Mouse (Mus musculus): ENCODE data around the gene 1810062G17Rik. TPM values are rescaled to one million over a fixed set of nuclear protein-coding genes. Genes with fewer than 3 reads are reported as not detected.

The 1810062G17Rik gene
- total RNA-seq, 1 experiment, result 1.3 TPM

- Histone ChIP-seq H3K9ac (ENCODE audit: insufficient read depth, low read depth, low read length, poor library complexity, severe bottlenecking) (no peak overlapping the region), H3K27ac (ENCODE audit: insufficient read depth, low read depth, low read length, poor library complexity, severe bottlenecking) (no peak overlapping the region), H3K36me3 (ENCODE audit: control insufficient read depth, insufficient read depth, low read length, poor library complexity, severe bottlenecking) (no peaks in the 10 kb centered on the region), H3K9me3 (ENCODE audit: control insufficient read depth, insufficient read depth, low read depth, low read length) (no peaks in the 10 kb centered on the region), H3K4me3 (ENCODE audit: insufficient read depth in 1 of 2, low read depth in 1 of 2, low read length in 2 of 2, poor library complexity in 1 of 2, severe bottlenecking in 1 of 2) (no peak overlapping the region), H3K4me1 (ENCODE audit: control insufficient read depth in 2 of 2, insufficient read depth in 2 of 2, low read length in 2 of 2, poor library complexity in 1 of 2) (peaks cover 2 to 4% of the 10 kb centered on the region in 2 experiments; a peak in 2 of 4 replicates)
- in situ Hi-C loops (cut with MboI; ENCODE audit: low sequenced_read_pairs in 2 of 2, unreplicated experiment in 2 of 2), result no loop called here
- TF ChIP-seq MAFK (IDR thresholded peaks at IDR 0.05; ENCODE audit: insufficient read depth, low read depth, low read length) (no peak), ZNF384 (IDR thresholded peaks at IDR 0.05; ENCODE audit: low read depth, low read length) (no peak), CHD2 (IDR thresholded peaks at IDR 0.05; ENCODE audit: low read depth, low read length) (no peak), ZC3H11A (IDR thresholded peaks at IDR 0.05; ENCODE audit: borderline replicate concordance, low read depth, low read length) (no peak), HCFC1 (IDR thresholded peaks at IDR 0.05; ENCODE audit: borderline replicate concordance, insufficient read depth, low read length) (no peak)
- no peak for DNase-seq (ENCODE audit: low read depth, low spot score)
These were observed 6.9 kb upstream of the 1810062G17Rik start for GRCm38 (mm10) chr3:36468871-36469270.

- H3K4me3 ChIP-seq (ENCODE audit: insufficient read depth in 1 of 2, low read depth in 1 of 2, low read length in 2 of 2, poor library complexity in 1 of 2, severe bottlenecking in 1 of 2), result no peak overlapping the region
- H3K9me3 ChIP-seq (ENCODE audit: control insufficient read depth, insufficient read depth, low read depth, low read length), result no peaks in the 10 kb centered on the region
- no peak for TF ChIP-seq HCFC1 (IDR thresholded peaks at IDR 0.05; ENCODE audit: borderline replicate concordance, insufficient read depth, low read length)
- no peak for TF ChIP-seq MAFK (IDR thresholded peaks at IDR 0.05; ENCODE audit: insufficient read depth, low read depth, low read length)
- TF ChIP-seq ZNF384 (IDR thresholded peaks at IDR 0.05; ENCODE audit: low read depth, low read length), result no peak
- no peak for TF ChIP-seq CHD2 (IDR thresholded peaks at IDR 0.05; ENCODE audit: low read depth, low read length)
- TF ChIP-seq ZC3H11A (IDR thresholded peaks at IDR 0.05; ENCODE audit: borderline replicate concordance, low read depth, low read length), result no peak
- in situ Hi-C loops (cut with MboI; ENCODE audit: low sequenced_read_pairs in 2 of 2, unreplicated experiment in 2 of 2), result no loop called here
- no peak overlapping the region for H3K9ac ChIP-seq (ENCODE audit: insufficient read depth, low read depth, low read length, poor library complexity, severe bottlenecking)
- no peak for DNase-seq (ENCODE audit: low read depth, low spot score)
- H3K36me3 ChIP-seq (ENCODE audit: control insufficient read depth, insufficient read depth, low read length, poor library complexity, severe bottlenecking), result no peaks in the 10 kb centered on the region
- H3K27ac ChIP-seq (ENCODE audit: insufficient read depth, low read depth, low read length, poor library complexity, severe bottlenecking), result no peak overlapping the region
- H3K4me1 ChIP-seq (ENCODE audit: control insufficient read depth in 2 of 2, insufficient read depth in 2 of 2, low read length in 2 of 2, poor library complexity in 1 of 2), result peaks cover 0 to 6% of the 10 kb centered on the region in 2 experiments; a peak in 2 of 4 replicates
These were observed 3.9 kb upstream of the 1810062G17Rik start for GRCm38 (mm10) chr3:36471856-36472255.

- no peaks in the 10 kb centered on the region for H3K9me3 ChIP-seq (ENCODE audit: control insufficient read depth, insufficient read depth, low read depth, low read length)
- DNase-seq (ENCODE audit: low read depth, low spot score), result no peak
- H3K27ac ChIP-seq (ENCODE audit: insufficient read depth, low read depth, low read length, poor library complexity, severe bottlenecking), result no peak overlapping the region
- in situ Hi-C loops (cut with MboI; ENCODE audit: low sequenced_read_pairs in 2 of 2, unreplicated experiment in 2 of 2), result no loop called here
- no peak overlapping the region for H3K9ac ChIP-seq (ENCODE audit: insufficient read depth, low read depth, low read length, poor library complexity, severe bottlenecking)
- H3K36me3 ChIP-seq (ENCODE audit: control insufficient read depth, insufficient read depth, low read length, poor library complexity, severe bottlenecking), result no peaks in the 10 kb centered on the region
- peaks cover 0 to 6% of the 10 kb centered on the region in 2 experiments; a peak in 2 of 4 replicates for H3K4me1 ChIP-seq (ENCODE audit: control insufficient read depth in 2 of 2, insufficient read depth in 2 of 2, low read length in 2 of 2, poor library complexity in 1 of 2)
- no peak for TF ChIP-seq ZC3H11A (IDR thresholded peaks at IDR 0.05; ENCODE audit: borderline replicate concordance, low read depth, low read length)
- no peak for TF ChIP-seq CHD2 (IDR thresholded peaks at IDR 0.05; ENCODE audit: low read depth, low read length)
- no peak for TF ChIP-seq HCFC1 (IDR thresholded peaks at IDR 0.05; ENCODE audit: borderline replicate concordance, insufficient read depth, low read length)
- no peak for TF ChIP-seq MAFK (IDR thresholded peaks at IDR 0.05; ENCODE audit: insufficient read depth, low read depth, low read length)
- TF ChIP-seq ZNF384 (IDR thresholded peaks at IDR 0.05; ENCODE audit: low read depth, low read length), result no peak
- no peak overlapping the region for H3K4me3 ChIP-seq (ENCODE audit: insufficient read depth in 1 of 2, low read depth in 1 of 2, low read length in 2 of 2, poor library complexity in 1 of 2, severe bottlenecking in 1 of 2)
These were observed 2.5 kb upstream of the 1810062G17Rik start for GRCm38 (mm10) chr3:36473222-36473621.

- H3K4me1 ChIP-seq (ENCODE audit: control insufficient read depth in 2 of 2, insufficient read depth in 2 of 2, low read length in 2 of 2, poor library complexity in 1 of 2), result peaks cover 0 to 6% of the 10 kb centered on the region in 2 experiments; a peak in 2 of 4 replicates
- no peak overlapping the region for H3K4me3 ChIP-seq (ENCODE audit: insufficient read depth in 1 of 2, low read depth in 1 of 2, low read length in 2 of 2, poor library complexity in 1 of 2, severe bottlenecking in 1 of 2)
- H3K9ac ChIP-seq (ENCODE audit: insufficient read depth, low read depth, low read length, poor library complexity, severe bottlenecking), result no peak overlapping the region
- no peak overlapping the region for H3K27ac ChIP-seq (ENCODE audit: insufficient read depth, low read depth, low read length, poor library complexity, severe bottlenecking)
- in situ Hi-C loops (cut with MboI; ENCODE audit: low sequenced_read_pairs in 2 of 2, unreplicated experiment in 2 of 2), result no loop called here
- H3K9me3 ChIP-seq (ENCODE audit: control insufficient read depth, insufficient read depth, low read depth, low read length), result no peaks in the 10 kb centered on the region
- H3K36me3 ChIP-seq (ENCODE audit: control insufficient read depth, insufficient read depth, low read length, poor library complexity, severe bottlenecking), result no peaks in the 10 kb centered on the region
- no peak for TF ChIP-seq HCFC1 (IDR thresholded peaks at IDR 0.05; ENCODE audit: borderline replicate concordance, insufficient read depth, low read length)
- TF ChIP-seq ZNF384 (IDR thresholded peaks at IDR 0.05; ENCODE audit: low read depth, low read length), result no peak
- TF ChIP-seq CHD2 (IDR thresholded peaks at IDR 0.05; ENCODE audit: low read depth, low read length), result no peak
- TF ChIP-seq ZC3H11A (IDR thresholded peaks at IDR 0.05; ENCODE audit: borderline replicate concordance, low read depth, low read length), result no peak
- no peak for TF ChIP-seq MAFK (IDR thresholded peaks at IDR 0.05; ENCODE audit: insufficient read depth, low read depth, low read length)
- no peak for DNase-seq (ENCODE audit: low read depth, low spot score)
These were observed 1.3 kb upstream of the 1810062G17Rik start for GRCm38 (mm10) chr3:36474421-36474820.
